Mouse (Mus musculus): ENCODE data around the gene Med24.
"Not testable (repeated sequence)": the region's sequence is repeated elsewhere in the genome, so short reads cannot be mapped to it uniquely, and the experiment has no call there.

Med24 gene

DNA sequence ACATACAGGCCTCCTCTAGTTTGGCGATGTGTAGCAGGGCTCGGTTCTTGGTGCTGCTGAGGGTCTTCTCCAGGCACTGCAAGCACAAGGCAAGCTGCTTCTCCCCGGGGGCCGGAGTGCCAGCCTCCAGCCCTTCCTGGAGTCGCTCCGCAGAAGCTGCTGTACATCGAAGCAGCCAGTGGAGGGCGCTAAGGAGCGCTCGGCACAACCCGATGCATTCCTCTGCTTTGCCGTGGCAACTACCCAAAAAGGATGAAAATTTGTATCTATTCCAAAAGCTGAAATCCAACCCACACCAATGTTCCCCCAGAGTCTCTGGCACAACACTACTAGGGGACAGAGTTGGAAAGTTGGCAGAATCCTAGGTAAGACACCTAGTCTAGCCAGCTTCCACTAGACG, 11.3 kb downstream of the Med24 start:
- peak; percentile 55 for DNase-seq

DNA sequence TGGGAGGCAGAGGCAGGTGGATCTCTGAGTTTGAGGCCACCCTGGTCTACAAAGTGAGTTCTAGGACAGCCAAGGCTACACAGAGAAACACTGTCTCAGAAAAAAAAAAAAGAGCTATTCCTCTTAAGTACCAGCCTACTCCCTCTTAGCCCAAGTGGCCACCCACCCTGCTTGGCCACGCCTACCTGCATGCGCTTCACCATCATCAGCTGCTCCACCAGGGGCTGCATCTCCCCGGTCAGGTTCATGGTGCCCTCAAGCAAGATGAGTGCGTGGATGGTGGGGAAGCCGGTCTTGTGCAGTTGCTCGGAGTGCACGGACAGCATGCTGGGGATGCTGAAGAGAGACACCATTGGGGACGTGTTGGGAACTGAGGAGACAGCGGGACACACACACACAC, 13.3 kb downstream of the Med24 start:
- no peak for DNase-seq

DNA sequence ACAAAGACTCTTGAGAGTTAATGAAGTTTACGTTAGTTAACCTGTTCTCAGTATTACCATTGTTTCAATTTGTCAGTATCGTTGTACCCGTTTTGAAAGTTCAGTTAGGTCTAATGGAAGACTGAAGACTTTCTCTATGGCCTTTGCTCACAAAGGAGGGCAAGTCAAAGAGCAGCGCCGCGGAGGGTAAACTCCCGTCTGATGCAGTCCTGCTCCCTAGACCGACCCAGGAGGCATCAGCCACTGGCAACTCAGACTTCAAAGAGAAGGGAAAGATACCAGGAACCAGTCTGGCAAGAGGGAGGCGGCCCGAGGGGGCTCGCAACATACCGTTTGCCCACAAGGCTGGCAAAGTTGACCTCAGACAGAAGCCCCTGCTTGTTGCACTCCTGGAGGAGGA, 15.5 kb downstream of the Med24 start:
- DNase-seq = no peak

DNA sequence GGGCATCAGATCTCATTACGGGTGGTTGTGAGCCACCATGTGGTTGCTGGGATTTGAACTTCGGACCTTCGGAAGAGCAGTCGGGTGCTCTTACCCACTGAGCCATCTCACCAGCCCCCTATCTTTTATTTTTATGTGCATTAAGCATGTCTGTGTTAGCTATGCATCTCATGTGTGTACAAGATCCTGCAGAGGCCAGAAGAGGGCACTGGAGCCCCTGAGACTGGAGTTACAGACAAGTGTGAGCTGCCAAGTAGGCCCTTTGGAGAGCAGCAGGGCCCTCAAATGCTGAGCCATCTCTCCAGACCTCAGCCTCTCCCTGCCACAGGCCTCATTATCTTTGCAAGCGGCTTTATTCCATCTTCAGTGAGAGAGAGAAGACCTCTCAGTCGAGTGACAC, 17.2 kb downstream of the Med24 start:
- not testable (repeated sequence) for DNase-seq

DNA sequence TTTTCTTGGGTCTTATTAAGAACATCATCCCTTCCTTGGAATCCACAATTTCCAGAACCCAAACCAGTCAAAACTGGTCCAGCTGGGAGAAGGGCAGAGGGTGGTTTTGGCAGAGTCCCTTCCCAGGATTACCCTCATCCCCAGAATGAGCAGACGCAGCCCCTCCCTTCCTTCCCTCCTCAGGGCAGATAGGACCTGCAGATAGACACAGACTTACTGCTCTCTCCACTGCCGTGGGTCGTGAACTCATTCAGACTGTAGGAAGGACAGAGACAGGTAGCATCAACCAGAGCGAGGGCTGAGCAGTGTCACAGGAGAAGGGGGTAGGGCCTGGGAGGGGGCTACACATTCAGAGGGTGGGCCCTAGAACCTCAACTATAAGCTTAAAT, 18.2 kb downstream of the Med24 start:
- no peak for DNase-seq

DNA sequence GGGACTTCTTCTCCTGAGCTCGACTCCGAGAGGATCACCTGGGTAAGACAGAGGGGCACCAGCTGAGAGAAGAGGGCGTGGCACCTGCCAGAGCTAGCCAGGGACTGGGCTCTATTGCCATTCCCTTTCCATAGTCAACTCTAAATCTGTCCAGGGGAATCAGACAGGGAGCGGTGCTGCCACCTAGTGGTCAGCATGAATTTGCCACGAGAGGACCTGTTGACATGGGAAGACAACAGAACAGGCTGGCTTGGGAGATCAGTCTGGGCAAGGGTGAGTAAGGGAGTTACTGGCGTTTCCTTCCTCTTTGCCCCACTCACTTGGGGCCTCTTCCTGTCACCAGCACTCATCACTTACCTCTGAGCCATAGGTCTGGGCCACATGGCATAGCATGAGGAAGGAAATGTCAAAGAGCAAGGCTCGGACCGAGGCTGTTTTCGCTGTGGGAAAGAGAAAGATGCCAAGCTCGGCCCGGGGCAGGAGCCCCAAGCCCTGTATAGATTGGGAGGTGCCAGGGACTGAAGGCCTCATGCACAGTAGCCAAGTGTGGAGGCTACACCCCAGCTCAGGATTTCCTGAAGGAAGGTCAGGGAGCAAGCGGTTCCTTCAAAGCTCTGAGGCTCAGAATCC, 18.7 kb downstream of the Med24 start:
- DNase-seq = peak; percentile 82

DNA sequence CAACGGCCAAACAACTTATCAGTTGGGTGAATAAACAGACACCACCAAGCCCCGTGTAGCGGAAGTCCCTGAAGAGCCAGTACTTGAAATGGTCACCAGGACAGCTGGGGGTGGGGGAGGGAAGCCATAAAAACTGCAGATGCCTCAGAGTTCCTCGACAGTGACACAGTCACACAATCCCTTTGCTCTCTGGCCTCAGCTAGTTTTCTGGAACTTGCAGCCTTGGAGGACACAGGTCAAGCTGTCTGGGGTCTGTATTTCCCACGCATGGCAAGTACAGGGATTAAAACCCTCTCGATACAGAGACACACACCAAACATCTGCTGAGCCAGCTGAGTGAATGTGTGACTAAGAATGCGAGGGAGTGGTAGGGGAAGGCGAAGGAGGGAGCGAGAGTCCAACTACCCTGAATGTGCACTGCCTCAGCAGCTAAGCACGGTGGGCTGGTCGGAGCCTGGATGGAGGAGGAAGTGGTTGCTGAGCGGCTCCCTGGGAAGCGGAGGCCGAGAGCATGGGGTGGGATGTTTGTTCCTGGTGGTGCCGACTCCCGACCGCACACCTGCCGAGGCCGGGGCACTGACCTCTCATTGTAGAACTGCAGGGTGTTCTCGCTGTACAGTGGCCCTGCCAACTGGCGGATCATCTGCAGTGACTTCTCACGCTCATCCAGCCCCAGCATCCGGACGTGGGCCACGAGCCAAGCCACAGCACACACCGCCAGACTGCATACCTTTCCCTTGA, 20.1 kb downstream of the Med24 start:
- DNase-seq = peak; percentile 86

DNA sequence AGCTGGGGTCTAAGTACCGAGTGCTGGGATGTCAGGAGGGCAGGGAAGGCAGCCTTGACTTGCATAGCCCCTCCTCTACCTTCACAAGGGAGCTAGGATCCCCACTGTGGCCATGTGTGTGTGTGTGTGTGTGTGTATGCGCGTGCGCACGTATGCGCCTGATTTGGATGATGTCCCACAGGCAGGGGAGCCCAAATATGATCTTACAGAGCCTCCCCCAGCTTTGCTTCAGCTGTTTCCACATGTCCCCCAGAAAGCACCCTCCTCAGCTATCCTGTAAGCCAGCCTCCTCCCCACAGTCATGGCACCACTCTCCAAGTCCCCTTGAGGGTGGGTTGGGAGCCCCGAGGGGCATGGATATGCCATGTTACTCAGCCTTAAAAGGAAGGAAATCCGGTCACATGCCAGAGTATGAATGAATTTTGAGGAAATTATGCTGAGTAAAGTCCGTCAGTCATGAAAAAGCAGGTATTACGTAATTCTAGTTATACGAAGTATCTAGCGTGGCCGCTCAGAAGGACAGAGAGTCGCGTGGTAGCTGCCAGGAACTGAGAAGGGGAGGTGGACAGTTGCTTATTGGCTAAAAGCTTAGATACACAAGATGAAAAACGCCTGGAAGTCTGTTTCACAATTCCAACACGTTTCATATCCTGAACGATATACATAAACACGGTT, 20.8 kb downstream of the Med24 start:
- DNase-seq = no peak

DNA sequence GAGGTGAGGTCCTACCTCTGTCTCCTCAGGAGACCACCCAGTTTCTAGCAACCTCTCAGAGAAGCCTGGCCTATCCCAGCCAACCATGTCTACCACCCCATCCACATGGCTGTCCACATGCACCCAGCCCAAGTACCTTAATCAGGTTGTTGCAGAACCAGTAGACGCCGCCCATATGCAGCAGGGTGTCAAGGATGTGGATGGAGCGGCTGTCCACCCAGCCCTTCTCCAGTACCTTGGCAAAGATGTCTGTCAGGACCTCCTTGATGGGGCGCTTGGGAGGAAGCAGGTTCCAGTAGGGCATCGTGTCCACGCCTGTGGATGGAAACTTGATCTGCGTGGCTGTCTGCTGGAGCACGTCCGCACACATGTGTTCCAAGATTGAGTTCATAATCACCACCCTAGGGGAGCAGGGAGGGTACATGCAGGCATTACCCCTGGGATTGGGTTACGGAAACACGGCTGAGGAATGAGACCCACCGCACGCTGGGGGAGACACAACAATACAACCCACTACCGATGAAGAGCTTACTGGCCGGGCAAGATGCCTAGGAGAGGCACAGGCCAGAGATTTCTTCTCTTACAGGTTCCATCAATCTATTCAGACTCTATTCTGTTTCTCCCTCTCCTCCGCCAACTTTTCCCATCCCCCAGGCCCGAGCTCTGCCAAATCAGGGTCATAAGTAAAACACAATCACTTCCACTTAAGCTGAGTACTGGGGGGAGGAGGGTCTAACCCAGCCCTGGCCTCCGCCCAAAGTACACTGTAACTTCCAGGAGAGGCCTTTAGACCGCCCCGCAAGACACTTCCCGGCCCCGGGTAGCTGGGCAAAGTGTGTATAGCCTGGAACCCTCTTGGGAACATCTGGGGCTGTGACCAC, 21.6 kb downstream of the Med24 start:
- peak; percentile 69 for DNase-seq

DNA sequence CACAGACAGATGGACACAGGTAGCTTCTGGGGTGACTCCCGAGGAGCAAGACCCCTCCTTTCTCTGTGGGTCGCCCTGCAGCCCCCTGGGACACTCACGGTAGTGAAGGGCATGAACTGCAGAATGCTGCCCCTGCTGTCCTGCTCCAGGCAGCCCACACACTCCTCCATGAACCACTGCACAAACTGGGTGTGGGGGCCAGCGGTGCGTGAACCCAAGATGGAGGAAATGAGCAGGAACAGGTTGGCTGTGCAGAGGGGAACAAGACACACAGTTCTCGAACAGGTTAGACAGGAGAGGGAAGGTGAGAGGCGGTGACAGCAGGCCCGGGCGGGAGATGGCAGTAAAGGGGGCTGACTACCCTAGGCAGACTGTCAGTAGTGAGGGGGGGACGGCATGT, 24.2 kb downstream of the Med24 start:
- DNase-seq = no peak

DNA sequence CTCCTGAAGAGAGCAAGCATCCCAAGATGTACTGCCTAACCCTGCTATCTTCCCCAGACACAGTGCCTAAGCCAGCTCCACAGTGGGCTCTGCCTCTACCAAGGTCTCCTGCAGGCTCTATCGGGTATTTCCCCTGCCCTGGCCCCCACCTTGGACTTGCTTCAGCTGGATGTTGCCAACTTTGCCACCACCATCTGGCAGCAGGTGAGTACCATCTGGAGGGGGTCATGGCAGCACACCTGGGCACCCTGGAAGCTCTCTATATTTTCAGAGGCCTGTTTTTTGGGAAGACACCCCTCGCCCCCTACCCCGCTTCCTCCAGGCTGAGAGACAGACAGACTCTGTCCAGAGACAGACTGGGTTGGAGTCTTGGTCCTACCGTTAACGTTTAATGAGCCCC, 26.9 kb downstream of the Med24 start:
- DNase-seq = no peak

DNA sequence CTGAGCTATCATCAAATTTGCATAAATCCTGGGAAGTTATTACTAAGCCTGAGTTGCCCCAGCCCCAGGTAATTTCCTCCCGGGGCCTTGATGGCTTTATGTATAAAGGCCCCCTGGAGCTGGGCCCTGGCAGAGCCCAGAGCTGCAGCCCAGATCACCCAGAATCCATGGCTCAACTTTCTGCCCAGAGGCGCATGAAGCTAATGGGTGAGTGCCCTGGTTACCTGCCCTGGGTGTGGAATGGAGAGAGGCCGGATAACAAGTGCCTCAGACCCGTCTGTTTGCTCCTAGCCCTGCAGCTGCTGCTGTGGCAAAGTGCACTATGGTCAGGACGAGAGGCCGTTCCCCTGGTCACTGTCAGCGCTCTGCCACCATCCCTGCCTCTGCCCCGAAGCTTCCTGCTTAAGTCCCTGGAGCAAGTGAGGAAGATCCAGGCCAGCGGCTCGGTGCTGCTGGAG, 28.0 kb downstream of the Med24 start, which contains the start of gene Csf3:
Gene Csf3, plus strand, starts transcription at position 51 of the 458 bp plus-strand sequence.
- DNase-seq = no peak

DNA sequence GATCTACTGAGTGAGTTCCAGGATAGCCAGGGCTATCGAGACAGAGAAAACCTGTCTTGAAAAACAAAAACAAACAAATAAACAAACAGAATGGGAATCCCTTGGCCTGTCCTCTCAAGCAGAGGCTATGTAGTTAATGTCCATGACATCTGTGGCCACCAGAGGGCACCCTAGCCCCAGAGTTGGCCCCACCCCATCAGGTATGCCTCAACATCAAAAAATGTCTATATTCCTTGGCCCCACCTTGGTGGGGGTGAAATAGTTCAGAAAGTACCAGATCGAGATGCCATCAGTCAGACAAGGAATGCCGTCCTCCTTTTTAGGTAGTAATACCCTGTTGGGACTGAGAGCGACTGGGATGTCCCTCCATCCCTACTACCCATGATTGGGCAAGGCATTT, 29.3 kb downstream of the Med24 start:
- DNase-seq = peak; percentile 66

DNA sequence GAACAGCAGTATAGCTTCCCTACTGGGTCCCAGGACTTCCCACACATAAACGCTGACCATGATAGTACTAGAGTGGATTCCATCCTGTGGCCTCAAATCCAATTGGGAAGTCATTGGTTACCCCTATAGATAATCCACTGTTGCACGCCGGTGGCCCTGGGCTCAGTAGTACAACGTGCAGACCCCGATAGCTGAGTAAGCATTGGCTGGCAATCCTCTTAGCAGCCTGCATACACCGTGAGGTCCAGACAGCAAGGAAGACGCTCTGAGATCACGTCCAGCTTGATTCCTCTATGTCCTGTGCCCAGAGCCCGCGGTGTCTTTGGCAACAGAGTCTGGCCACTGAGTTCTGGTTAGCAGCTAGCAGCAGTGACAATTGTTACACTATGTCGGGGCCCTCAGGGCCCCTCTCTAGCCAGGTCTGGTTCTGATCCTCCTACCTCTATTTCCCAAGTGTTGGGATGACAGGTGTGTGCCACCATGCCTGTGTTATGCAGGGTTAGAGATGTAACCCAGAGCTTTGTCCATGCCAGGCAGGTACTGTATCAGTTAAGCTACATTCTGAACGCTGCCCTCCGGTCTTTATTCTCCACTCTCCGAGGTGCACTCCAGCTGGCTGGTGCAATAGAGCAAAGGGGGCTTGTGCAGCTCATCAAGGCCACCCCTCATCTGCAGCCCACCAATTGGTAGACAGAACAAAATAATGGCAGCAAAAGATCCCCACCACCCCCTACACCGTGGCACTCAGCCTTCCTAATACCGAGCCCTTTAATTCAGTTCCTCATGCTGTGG, 30.2 kb downstream of the Med24 start:
- no peak for DNase-seq

DNA sequence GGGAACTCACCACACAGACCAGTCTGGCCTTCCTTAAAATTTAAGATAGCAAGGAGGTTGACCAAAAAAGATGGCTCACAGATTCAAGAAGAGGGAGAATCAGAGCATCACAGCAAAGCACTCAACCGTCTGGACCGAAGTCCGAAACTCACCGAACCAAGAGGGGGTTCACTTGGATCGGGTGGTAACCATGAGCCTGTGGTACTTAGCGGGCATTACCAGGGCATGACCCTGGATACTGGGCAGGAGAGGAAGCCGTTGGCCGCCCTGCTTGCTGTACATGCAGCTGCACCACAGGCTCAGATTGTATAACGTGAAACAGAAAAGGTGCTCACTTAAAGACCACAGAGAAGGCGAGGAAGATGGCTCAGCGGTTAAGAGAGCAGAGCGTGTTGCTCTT, 32.0 kb downstream of the Med24 start:
- DNase-seq = peak; percentile 64

DNA sequence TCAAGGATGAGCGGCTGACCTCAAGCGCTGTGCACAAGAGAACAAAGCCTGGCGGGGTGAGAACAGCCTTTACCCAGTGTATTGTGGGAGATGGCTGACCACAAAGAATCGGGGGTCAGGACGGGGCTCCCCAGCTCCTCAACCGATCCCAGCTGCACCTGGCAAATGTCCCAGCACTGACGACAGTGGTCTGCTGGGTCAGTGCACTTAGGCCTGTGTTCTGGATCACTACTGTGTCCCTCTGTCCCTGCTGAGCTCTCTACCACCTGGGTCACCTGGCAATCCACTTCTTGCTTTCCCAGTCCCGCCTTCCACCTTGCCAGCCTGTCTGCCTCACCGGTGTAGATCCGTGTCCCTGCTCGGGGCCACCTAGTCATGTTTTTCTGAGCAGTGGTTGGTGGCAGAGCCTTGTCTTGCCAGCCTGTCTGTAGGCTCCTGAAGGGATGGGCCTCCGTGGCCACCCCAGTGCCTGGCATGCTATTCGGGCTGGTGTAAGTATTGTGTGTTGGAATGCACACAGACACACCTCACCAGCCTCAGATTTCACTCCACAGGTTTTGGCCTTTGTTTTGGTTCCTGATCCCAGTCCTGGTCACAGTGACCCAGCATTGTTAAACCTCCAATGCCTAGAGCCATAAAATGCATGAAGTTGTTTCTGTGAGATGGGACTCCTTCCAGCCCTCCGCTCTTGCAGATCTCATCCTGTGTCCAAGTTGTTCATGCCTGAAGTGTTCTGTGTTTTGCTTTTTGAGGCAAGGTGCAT, 32.6 kb downstream of the Med24 start:
- DNase-seq = no peak

DNA sequence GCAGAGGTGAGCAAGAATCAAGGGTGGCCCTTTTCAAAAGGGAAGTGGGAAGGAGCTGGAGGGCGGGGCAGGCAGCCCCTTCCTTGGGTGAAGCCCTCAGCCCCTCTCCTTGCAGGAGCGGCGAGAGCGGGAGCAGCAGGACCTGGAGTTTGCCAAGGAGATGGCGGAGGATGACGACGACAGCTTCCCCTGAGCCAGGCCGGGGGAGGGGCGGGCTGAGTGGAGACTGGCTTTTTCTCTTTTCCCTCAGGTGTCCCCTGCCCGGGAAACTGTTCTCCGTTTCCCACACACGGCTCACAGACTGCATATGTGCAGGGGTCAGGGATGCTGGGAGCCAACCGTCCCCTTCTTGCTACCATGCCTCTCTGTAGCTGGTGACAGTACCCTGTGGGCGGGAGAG, 33.8 kb downstream of the Med24 start:
- DNase-seq = no peak

DNA sequence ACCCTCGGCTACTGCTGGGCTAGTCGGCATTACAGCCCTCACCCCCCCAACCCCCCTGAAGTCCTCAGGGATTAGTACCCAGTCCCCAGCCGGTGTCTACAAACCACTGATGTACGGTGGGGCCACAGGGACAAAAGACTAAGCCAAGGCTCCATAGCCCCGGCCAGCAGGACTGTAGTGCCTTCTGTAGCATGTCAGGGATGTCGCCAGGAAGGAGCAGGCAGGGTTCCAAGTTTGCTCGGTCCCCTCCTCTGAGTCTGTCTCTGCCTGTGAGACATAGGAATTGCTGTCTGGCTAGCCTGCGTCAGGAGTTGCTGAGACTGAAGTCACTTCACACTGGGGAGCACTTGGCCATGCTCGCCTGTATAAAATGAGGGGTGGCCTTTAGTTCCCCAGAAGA, 34.9 kb downstream of the Med24 start:
- no peak for DNase-seq

DNA sequence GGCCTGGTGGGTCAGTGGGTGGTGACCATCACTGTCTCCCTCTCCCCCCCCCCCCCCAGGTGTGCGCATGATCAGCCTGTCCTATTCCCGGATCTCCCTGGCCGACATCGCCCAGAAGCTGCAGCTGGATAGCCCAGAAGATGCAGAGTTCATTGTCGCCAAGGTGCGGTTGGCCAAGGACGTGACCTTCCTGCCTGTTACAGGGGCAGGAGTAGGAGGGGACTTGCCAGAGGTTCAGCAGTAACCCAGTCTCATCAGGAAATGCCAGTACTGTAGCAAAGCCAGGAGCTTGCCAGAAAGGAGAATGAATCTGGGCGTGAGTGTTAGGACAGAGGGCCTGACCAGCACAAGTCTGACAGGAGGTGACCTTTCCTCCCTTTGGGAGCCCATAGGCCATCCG, 35.5 kb downstream of the Med24 start:
- no peak for DNase-seq

DNA sequence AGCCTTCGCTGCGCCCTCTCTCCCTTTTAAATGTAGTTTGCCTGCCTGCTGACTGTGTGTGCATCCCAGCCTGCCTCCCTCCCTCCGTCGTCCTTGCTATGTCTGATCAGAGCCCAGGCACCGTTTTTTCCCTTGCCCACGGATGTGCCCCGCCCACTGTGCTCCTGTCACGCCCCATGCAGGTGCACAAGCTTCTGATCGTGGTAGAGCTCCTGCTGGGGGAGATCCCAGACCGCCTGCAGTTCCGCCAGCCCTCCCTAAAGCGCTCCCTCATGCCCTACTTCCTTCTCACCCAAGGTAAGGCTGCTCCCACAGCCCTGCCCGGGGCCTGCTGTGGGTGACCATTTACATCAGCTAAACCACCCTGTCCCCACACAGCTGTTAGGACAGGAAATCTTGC, 36.0 kb downstream of the Med24 start:
- no peak for DNase-seq

DNA sequence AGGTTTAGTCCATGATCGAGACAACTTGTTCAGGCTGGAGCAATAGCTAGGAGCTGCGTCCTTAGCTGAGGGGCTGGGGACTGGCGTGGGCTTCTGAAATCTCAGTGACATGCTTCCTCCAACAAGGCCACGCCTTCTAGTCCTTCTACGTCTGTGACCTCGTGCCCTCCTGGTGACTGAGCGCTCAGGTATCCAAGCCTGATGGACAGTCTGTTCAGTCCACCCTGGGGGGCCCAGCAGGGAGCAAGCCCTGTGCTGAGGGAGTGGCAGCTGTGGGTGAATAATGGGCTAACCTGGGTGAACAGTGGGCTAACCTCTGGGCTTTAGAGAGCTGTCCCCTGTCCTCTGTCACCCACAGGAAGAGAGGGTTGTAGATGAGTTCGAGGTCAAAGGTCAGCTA, 41.2 kb downstream of the Med24 start:
- DNase-seq = no peak

DNA sequence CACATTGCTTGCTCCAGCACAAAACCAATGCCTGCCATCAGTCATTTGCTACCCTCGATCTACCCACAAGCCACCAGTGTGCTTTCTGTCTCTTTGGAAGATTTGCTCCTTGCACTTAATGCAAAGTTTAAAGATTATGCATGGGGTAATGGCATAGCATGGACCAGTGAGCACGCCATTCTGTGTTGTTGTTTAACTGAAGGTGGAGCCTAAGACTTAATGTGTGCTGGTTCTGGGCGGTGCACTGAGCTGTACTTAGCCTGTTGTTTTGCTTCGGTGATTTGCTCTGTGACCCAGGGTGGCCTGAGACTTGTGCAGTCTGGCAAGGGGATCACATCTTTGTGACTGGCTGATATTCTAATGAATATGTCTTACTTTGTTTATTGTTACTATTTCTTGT, 42.3 kb downstream of the Med24 start:
- peak; percentile 91 for DNase-seq

Measured in kidney, adult 11 months (tissue).